Mouse (Mus musculus) CH12.LX (cell line): Measurements from ENCODE around the gene Olfr1291-ps1. TPM values are rescaled to one million over a fixed set of nuclear protein-coding genes. Genes with fewer than 3 reads are reported as not detected.

ENCODE experiments used
- DNase-seq: peaks from one replicate; pipeline ENCODE4 v3.0.0-alpha.2; 2013; ENCODE audit errors: extremely low read depth
- H3K27ac ChIP-seq: 2 replicates; pipeline ENCODE4 v1.5.1; 2012; ENCODE audit warnings: low read depth, mild to moderate bottlenecking, control low read depth, moderate library complexity; ENCODE audit not compliant: insufficient read depth
- H3K27me3 ChIP-seq: replicated peaks from 2 replicates; pipeline ENCODE3; 2012; ENCODE audit warnings: inconsistent platforms
- H3K36me3 ChIP-seq, 2 experiments: replicated peaks in 1 of 2; 2 replicates each; pipeline versions ENCODE3 to v1.6.1; 2012; ENCODE audit warnings: inconsistent platforms in 1 of 2, low read length in 1 of 2, mild to moderate bottlenecking in 1 of 2, mixed read lengths in 1 of 2, moderate library complexity in 1 of 2; ENCODE audit not compliant: control insufficient read depth in 1 of 2, insufficient read depth in 1 of 2
- H3K4me1 ChIP-seq, 2 experiments: 2 replicates each; pipeline ENCODE4 v1.6.1; 2012; ENCODE audit warnings: inconsistent platforms in 1 of 2, moderate library complexity in 1 of 2; ENCODE audit not compliant: insufficient read depth in 2 of 2, control insufficient read depth in 1 of 2
- H3K4me2 ChIP-seq: 2 replicates; pipeline ENCODE4 v1.6.1; 2012; ENCODE audit warnings: low read depth, mild to moderate bottlenecking, control low read depth; ENCODE audit not compliant: poor library complexity, insufficient read depth, severe bottlenecking
- H3K4me3 ChIP-seq, 3 experiments: fragments of 150-350 bp in 1 of 3; sonication (generic) in 1 of 3; replicated peaks in 1 of 3; 2 replicates each; pipeline versions ENCODE3 to v1.5.1; 2011 to 2012; ENCODE audit warnings: low read depth in 2 of 3, low read length in 2 of 3, mild to moderate bottlenecking in 2 of 3, moderate library complexity in 2 of 3, control low read depth in 1 of 3, improper control_type of control experiment in 1 of 3, inconsistent platforms in 1 of 3, mixed read lengths in 1 of 3; ENCODE audit not compliant: poor library complexity in 1 of 3
- H3K79me2 ChIP-seq: replicated peaks from 2 replicates; pipeline ENCODE4 v1.6.1; 2012; ENCODE audit warnings: mild to moderate bottlenecking, moderate library complexity; ENCODE audit not compliant: control insufficient read depth, poor library complexity, insufficient read depth, severe bottlenecking; ENCODE audit errors: extremely low read depth
- H3K9ac ChIP-seq: 2 replicates; pipeline ENCODE4 v1.6.1; 2012; ENCODE audit warnings: low read depth, mild to moderate bottlenecking, control low read depth, moderate library complexity; ENCODE audit not compliant: insufficient read depth
- H3K9me3 ChIP-seq: replicated peaks from 2 replicates; pipeline ENCODE3; 2012; ENCODE audit warnings: low read length, inconsistent platforms, mixed read lengths
- BHLHE40 ChIP-seq: IDR thresholded peaks from 2 replicates; pipeline ENCODE4 v1.6.1; 2011; ENCODE audit warnings: mild to moderate bottlenecking, low read depth, low read length, improper control_type of control experiment
- CHD2 ChIP-seq: IDR thresholded peaks from 2 replicates; pipeline ENCODE4 v1.6.1; 2011; ENCODE audit warnings: low read length, improper control_type of control experiment
- E2F4 ChIP-seq: IDR thresholded peaks from 2 replicates; pipeline ENCODE4 v1.6.1; 2011; ENCODE audit warnings: low read depth, low read length, improper control_type of control experiment; ENCODE audit not compliant: insufficient replicate concordance
- ELF1 ChIP-seq: IDR thresholded peaks from 2 replicates; pipeline ENCODE4 v1.6.1; 2014; ENCODE audit warnings: low read depth, mild to moderate bottlenecking, inconsistent platforms, low read length, improper control_type of control experiment
- ETS1 ChIP-seq: conservative IDR thresholded peaks from 2 replicates; pipeline ENCODE4 v1.6.1; 2012; ENCODE audit warnings: low read depth, mild to moderate bottlenecking, inconsistent platforms, low read length, improper control_type of control experiment, moderate library complexity
- GABPA ChIP-seq: IDR thresholded peaks from 2 replicates; pipeline ENCODE4 v1.6.1; 2012; ENCODE audit warnings: low read depth, low read length, improper control_type of control experiment, inconsistent platforms; ENCODE audit not compliant: insufficient replicate concordance
- HCFC1 ChIP-seq: IDR thresholded peaks from 2 replicates; pipeline ENCODE4 v1.6.1; 2012; ENCODE audit warnings: low read depth, mild to moderate bottlenecking, inconsistent platforms, low read length, improper control_type of control experiment
- IRF4 ChIP-seq: IDR thresholded peaks from 2 replicates; pipeline ENCODE4 v1.6.1; 2014; ENCODE audit warnings: low read depth, mild to moderate bottlenecking, inconsistent platforms, low read length, improper control_type of control experiment
- MAFK ChIP-seq: IDR thresholded peaks from 2 replicates; pipeline ENCODE4 v1.6.1; 2011; ENCODE audit warnings: low read length, improper control_type of control experiment; ENCODE audit not compliant: insufficient replicate concordance
- MEF2A ChIP-seq: IDR thresholded peaks from 2 replicates; pipeline ENCODE4 v1.6.1; 2014; ENCODE audit warnings: low read depth, mild to moderate bottlenecking, inconsistent platforms, low read length, improper control_type of control experiment, borderline replicate concordance
- MXI1 ChIP-seq: IDR thresholded peaks from 2 replicates; pipeline ENCODE4 v1.6.1; 2011; ENCODE audit warnings: mild to moderate bottlenecking, low read depth, low read length, improper control_type of control experiment
- NELFE ChIP-seq: IDR thresholded peaks from 2 replicates; pipeline ENCODE4 v1.6.1; 2011; ENCODE audit warnings: low read depth, low read length, improper control_type of control experiment
- PAX5 ChIP-seq: IDR thresholded peaks from 2 replicates; pipeline ENCODE4 v1.6.1; 2012; ENCODE audit warnings: low read length, inconsistent platforms, mixed read lengths
- POLR2A ChIP-seq: IDR thresholded peaks from 2 replicates; pipeline ENCODE4 v1.6.1; 2011; ENCODE audit warnings: low read depth, mild to moderate bottlenecking, improper control_type of control experiment, low read length
- RCOR1 ChIP-seq: conservative IDR thresholded peaks from 2 replicates; pipeline ENCODE4 v1.6.1; 2012; ENCODE audit warnings: low read depth, mild to moderate bottlenecking, inconsistent platforms, low read length, improper control_type of control experiment
- SIN3A ChIP-seq: IDR thresholded peaks from 2 replicates; pipeline ENCODE4 v1.6.1; 2012; ENCODE audit warnings: low read length, improper control_type of control experiment, inconsistent platforms
- SMC3 ChIP-seq: IDR thresholded peaks from 2 replicates; pipeline ENCODE4 v1.6.1; 2011; ENCODE audit warnings: low read depth, low read length, improper control_type of control experiment
- TBP ChIP-seq: conservative IDR thresholded peaks from 2 replicates; pipeline ENCODE4 v1.6.1; 2011; ENCODE audit warnings: low read depth, low read length, improper control_type of control experiment
- TCF12 ChIP-seq: IDR thresholded peaks from 2 replicates; pipeline ENCODE4 v1.6.1; 2014; ENCODE audit warnings: low read depth, mild to moderate bottlenecking, inconsistent platforms, low read length, improper control_type of control experiment
- UBTF ChIP-seq: IDR thresholded peaks from 2 replicates; pipeline ENCODE4 v1.6.1; 2012; ENCODE audit warnings: low read depth, mild to moderate bottlenecking, inconsistent platforms, low read length, improper control_type of control experiment, moderate library complexity
- USF1 ChIP-seq: IDR thresholded peaks from 2 replicates; pipeline ENCODE4 v1.6.1; 2014; ENCODE audit warnings: low read depth, mild to moderate bottlenecking, inconsistent platforms, low read length, improper control_type of control experiment
- USF2 ChIP-seq: conservative IDR thresholded peaks from 2 replicates; pipeline ENCODE4 v1.6.1; 2011; ENCODE audit warnings: low read depth, low read length, improper control_type of control experiment
- ZKSCAN1 ChIP-seq: IDR thresholded peaks from 2 replicates; pipeline ENCODE4 v1.6.1; 2012; ENCODE audit warnings: low read depth, inconsistent platforms, low read length, improper control_type of control experiment, borderline replicate concordance
- ZMIZ1 ChIP-seq: IDR thresholded peaks from 2 replicates; pipeline ENCODE4 v1.6.1; 2012; ENCODE audit warnings: low read depth, mild to moderate bottlenecking, inconsistent platforms, low read length, improper control_type of control experiment
- dilution Hi-C: fragments of 300-500 bp; cut with MboI; formaldehyde crosslinking; loops from 2 replicates; pipeline ENCODE4 v1.14.3; 2020; ENCODE audit warnings: low sequenced_read_pairs; ENCODE audit not compliant: extremely low pct_unique_long_range_greater_than_20kb, extremely low pct_ligation_motif_present
- in situ Hi-C: fragments of 300-500 bp; cut with MboI; formaldehyde crosslinking; loops from 3 replicates; pipeline ENCODE4 v1.14.3; 2019; ENCODE audit warnings: low sequenced_read_pairs, low pct_ligation_motif_present, low pct_unique_long_range_greater_than_20kb, mixed read lengths
- polyA plus RNA-seq: library from polyadenylated mRNA; unstranded; fragments of >175 nt; gene quantifications from 2 replicates; pipeline ENCODE4 v1.2.1, GENCODE M21; 2012; ENCODE audit warnings: low read depth; ENCODE audit not compliant: insufficient read length
- total RNA-seq, 2 experiments: library from RNA; depleted of rRNA; stranded (reverse); fragments of 300-350 nt in 1 of 2; fragments of >200 nt in 1 of 2; gene quantifications; 2 replicates each; pipeline ENCODE4 v1.2.3; 2012 to 2014

Olfr1291-ps1 gene
- total and polyA plus RNA-seq, 3 experiments = not detected

GRCm38 (mm10) chr2:111480519-111480918 lies 16.5 kb upstream of the Olfr1291-ps1 start, which contains the start of gene Olfr1289:
TSS of gene Olfr1289 (plus strand) at chr2:111480819.
- dilution Hi-C loops = no loop called here
- H3K9ac ChIP-seq = no peak within 1 kb of the TSS
- DNase-seq = no peak
- no peak within 1 kb of the TSS for H3K27ac ChIP-seq
- no peaks in the 10 kb centered on the region for H3K4me1 ChIP-seq
- no peak for TF ChIP-seq CHD2
- no peak for TF ChIP-seq MEF2A
- no peak for TF ChIP-seq SMC3
- no peak for TF ChIP-seq GABPA
- TF ChIP-seq USF1 = no peak
- TF ChIP-seq MXI1 = no peak
- no peak for TF ChIP-seq TCF12
- TF ChIP-seq E2F4 = no peak
- no peak for TF ChIP-seq BHLHE40
- no peak for TF ChIP-seq RCOR1
- TF ChIP-seq ETS1 = no peak
- TF ChIP-seq IRF4 = no peak
- no peak for TF ChIP-seq SIN3A
- no peak for TF ChIP-seq HCFC1
- no peak for TF ChIP-seq ELF1
- TF ChIP-seq NELFE = no peak
- TF ChIP-seq TBP = no peak
- TF ChIP-seq PAX5 = no peak
- TF ChIP-seq ZMIZ1 = no peak
- no peak for TF ChIP-seq POLR2A
- TF ChIP-seq, all 38 proteins: peak for 0
- no peak within 1 kb of the TSS for H3K4me2 ChIP-seq
- H3K36me3 ChIP-seq = no peaks in the 10 kb centered on the region
- no peaks in the 10 kb centered on the region for H3K27me3 ChIP-seq
- H3K9me3 ChIP-seq = peaks cover 16% of the 10 kb centered on the region
- H3K4me3 ChIP-seq = no peak within 1 kb of the TSS
- no peaks in the 10 kb centered on the region for H3K79me2 ChIP-seq
- in situ Hi-C loops = no loop called here

- in situ Hi-C loops = no loop called here
- Histone ChIP-seq H3K79me2 (no peaks in the 10 kb centered on the region), H3K36me3 (no peaks in the 10 kb centered on the region), H3K4me2 (no peak within 1 kb of the TSS), H3K27ac (no peak within 1 kb of the TSS), H3K4me3 (no peak within 1 kb of the TSS), H3K4me1 (no peaks in the 10 kb centered on the region), H3K9ac (no peak within 1 kb of the TSS), H3K27me3 (no peaks in the 10 kb centered on the region), H3K9me3 (peaks cover 9% of the 10 kb centered on the region)
- dilution Hi-C loops = no loop called here
- DNase-seq = no peak
- TF ChIP-seq UBTF = no peak
- TF ChIP-seq NELFE = no peak
- no peak for TF ChIP-seq USF2
- no peak for TF ChIP-seq MAFK
- no peak for TF ChIP-seq ELF1
- TF ChIP-seq ZKSCAN1 = no peak
Observed at GRCm38 (mm10) chr2:111493729-111494128, 3.3 kb upstream of the Olfr1291-ps1 start, which contains the start of gene Olfr1290. TSS of gene Olfr1290 (minus strand) at chr2:111493829.
